Mouse (Mus musculus) hindbrain, embryonic 10.5 days (tissue): ENCODE measurements around the gene Pitpnc1. TPM values are rescaled to one million over a fixed set of nuclear protein-coding genes. Genes with fewer than 3 reads are reported as not detected.

Experiments used
- DNase-seq: peaks from one replicate; pipeline ENCODE4 v3.0.0-alpha.2; 2017; ENCODE audit warnings: low spot score
- H3K27ac ChIP-seq: fragments of 300-500 bp; sonication (generic); 2 replicates; pipeline ENCODE4 v1.5.1; 2016; ENCODE audit warnings: mild to moderate bottlenecking, moderate library complexity
- H3K27me3 ChIP-seq: fragments of 300-500 bp; sonication (generic); 2 replicates; pipeline ENCODE4 v1.6.1; 2016; ENCODE audit warnings: mild to moderate bottlenecking; ENCODE audit not compliant: poor library complexity, insufficient read depth, severe bottlenecking
- H3K36me3 ChIP-seq: fragments of 300-500 bp; sonication (generic); 2 replicates; pipeline ENCODE4 v1.6.1; 2016; ENCODE audit warnings: mild to moderate bottlenecking, moderate library complexity
- H3K4me1 ChIP-seq: fragments of 300-500 bp; sonication (generic); replicated peaks from 2 replicates; pipeline ENCODE4 v1.6.1; 2016; ENCODE audit warnings: mild to moderate bottlenecking
- H3K4me3 ChIP-seq: fragments of 300-500 bp; sonication (generic); 2 replicates; pipeline ENCODE4 v1.5.1; 2016; ENCODE audit warnings: mild to moderate bottlenecking, moderate library complexity
- H3K9me3 ChIP-seq: fragments of 300-500 bp; sonication (generic); 2 replicates; pipeline ENCODE4 v1.6.1; 2016; ENCODE audit warnings: mild to moderate bottlenecking, moderate library complexity
- WGBS: fragments of 180-500 bp; shearing (Covaris S2); methylation state at CpG from one replicate; pipeline ENCODE4 v1.1.7; 2016; 5-methylcytosine and 5-hydroxymethylcytosine counted together
- polyA plus RNA-seq: library from polyadenylated mRNA; unstranded; fragments of >200 nt; fragmentation: Nextera tagmentation; extraction: Ambion mirVana; gene quantifications from 2 replicates; pipeline ENCODE4 v1.2.1, GENCODE M21; 2016

Pitpnc1 gene
- polyA plus RNA-seq, 1 experiment from 2014 or later, result 21.9 TPM

DNA sequence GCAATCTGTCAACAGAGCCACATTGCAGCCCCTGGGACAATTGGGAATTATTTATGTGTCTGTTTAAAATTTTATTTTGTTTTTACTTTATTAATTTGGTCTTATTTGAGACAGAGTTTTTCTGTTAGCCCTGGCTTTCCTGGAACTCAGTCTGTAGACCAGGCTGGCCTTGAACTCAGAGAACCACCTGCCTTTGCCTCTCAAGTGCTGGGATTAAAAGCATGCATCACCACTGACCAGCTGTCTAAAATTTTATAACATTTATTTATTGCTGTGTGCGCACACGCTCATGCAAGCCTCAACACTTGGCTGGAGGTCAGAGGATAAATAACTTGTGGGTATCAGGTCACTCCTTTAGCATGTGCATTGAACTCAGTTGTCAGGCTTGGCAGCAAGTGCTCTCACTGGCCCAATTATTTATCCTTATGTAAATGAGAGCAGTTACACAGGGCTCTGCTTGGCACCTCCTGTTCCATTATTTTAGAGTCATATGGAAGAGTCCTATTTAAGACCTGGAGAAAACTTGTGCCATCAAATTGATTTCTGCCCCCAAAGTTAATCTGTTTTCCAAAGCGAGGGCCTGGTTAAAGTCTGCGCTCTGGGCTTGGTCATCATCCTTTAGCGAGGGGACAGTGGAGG is 237.1 kb downstream of the Pitpnc1 start:
- Histone ChIP-seq H3K27ac (no peak overlapping the region), H3K36me3 (peaks cover 26% of the 10 kb centered on the region), H3K4me1 (no peaks in the 10 kb centered on the region), H3K4me3 (no peak overlapping the region), H3K9me3 (0 out of 2 replicates have a peak, but pooled peaks cover 3% of the 10 kb centered on the region), H3K27me3 (no peaks in the 10 kb centered on the region)
- 89% methylated on average over 5 of the region's 5 CpGs for WGBS
- no peak for DNase-seq

DNA sequence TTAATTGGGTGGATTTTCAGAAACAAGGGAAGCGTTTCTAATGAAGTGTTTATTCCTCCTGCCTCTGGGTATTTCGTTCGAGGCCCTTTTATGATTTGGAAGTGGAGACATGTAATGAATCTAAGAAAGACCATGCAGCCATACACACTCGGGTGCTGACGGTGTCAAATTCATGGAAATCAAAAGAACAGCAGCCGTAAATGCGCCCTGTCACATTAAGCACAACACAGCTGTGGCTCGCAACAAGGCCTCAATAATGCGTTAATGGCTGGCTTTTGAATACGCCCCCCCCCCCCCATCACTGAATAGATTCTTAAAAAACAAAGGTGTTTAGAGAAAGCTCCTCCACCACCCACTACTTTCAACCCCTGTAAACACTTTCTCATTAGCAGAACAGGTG is 240.4 kb downstream of the Pitpnc1 start:
- H3K27me3 ChIP-seq, result no peaks in the 10 kb centered on the region
- no peak overlapping the region for H3K27ac ChIP-seq
- H3K36me3 ChIP-seq, result peaks cover 51% of the 10 kb centered on the region
- 0 out of 2 replicates have a peak, but pooled peaks cover 3% of the 10 kb centered on the region for H3K9me3 ChIP-seq
- no peak overlapping the region for H3K4me3 ChIP-seq
- WGBS, result 87% methylated on average over 10 of the region's 10 CpGs
- DNase-seq, result no peak
- no peaks in the 10 kb centered on the region for H3K4me1 ChIP-seq

DNA sequence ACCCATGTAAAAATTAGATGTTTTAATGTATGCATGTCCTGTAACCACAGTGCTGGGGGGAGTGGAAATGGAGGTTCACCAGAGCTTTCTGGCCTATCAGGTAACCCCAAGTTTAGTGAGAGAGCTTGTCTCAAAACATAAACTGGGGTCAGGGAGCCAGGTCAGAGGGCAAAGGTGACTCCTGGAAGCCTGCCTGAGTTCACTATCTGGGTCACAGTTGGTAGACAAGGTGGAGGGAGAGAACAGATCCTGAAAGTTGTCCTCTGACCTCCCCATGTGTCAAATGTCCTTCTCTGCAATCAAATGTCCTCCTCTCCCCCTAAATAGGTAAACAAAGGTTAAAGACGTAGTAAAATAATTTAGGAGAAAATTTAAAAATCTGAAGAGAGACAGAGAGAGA is 244.1 kb downstream of the Pitpnc1 start:
- H3K36me3 ChIP-seq, result peaks cover 35% of the 10 kb centered on the region
- H3K27ac ChIP-seq, result no peak overlapping the region
- 82% methylated on average over 1 of the region's 1 CpGs for WGBS

DNA sequence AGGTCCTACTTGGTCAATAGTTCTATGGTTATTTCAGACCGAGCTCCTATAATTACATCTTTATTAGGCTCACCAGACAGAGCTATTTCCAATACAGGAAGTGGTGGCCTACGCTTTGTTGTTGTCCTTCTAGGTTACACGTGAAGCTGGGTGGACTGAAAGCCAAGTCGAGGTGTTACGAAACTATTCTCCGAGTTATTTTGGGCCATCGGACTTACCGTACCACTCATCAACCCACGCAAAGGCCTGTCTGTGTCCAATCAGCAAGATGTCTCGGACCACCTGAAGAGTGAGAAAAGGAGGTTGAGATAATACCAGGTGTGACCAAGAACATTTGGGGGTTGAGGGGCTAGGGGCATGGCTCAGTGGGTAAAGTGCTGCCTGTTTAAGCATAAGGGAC is 244.5 kb downstream of the Pitpnc1 start:
- no peak overlapping the region for H3K4me3 ChIP-seq
- H3K27me3 ChIP-seq, result no peaks in the 10 kb centered on the region
- no peaks in the 10 kb centered on the region for H3K9me3 ChIP-seq
- WGBS, result 95% methylated on average over 10 of the region's 10 CpGs
- 0 out of 2 replicates have a peak, but pooled peaks cover 5% of the 10 kb centered on the region for H3K4me1 ChIP-seq
- H3K36me3 ChIP-seq, result peaks cover 33% of the 10 kb centered on the region
- no peak for DNase-seq
- H3K27ac ChIP-seq, result no peak overlapping the region

More for the DNA sequence above, 244.1 kb downstream of the Pitpnc1 start:
- no peaks in the 10 kb centered on the region for H3K27me3 ChIP-seq
- 0 out of 2 replicates have a peak, but pooled peaks cover 5% of the 10 kb centered on the region for H3K4me1 ChIP-seq
- H3K9me3 ChIP-seq, result 0 out of 2 replicates have a peak, but pooled peaks cover under 1% of the 10 kb centered on the region
- no peak for DNase-seq
- no peak overlapping the region for H3K4me3 ChIP-seq

DNA sequence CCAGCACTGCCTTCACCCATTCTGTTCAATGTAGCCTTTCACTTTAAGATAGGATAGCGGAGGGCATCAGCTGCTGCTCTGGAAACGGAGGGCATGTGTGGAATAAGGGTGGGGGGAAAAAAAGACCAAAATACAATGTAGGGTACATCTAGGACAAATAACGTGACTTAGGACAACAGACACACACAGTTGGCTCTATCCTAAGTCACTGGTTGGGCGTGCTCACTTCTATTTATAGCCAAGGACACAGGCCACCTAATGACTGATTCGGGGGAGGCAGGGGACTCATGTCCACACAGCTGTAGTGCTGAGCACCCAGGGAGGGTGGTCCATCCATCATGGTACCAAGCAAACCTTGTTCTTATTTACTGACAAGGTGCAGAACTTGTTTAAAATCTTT is 245.2 kb downstream of the Pitpnc1 start:
- Histone ChIP-seq H3K9me3 (no peaks in the 10 kb centered on the region), H3K4me1 (0 out of 2 replicates have a peak, but pooled peaks cover 5% of the 10 kb centered on the region), H3K4me3 (no peak overlapping the region), H3K36me3 (peaks cover 33% of the 10 kb centered on the region), H3K27me3 (no peaks in the 10 kb centered on the region), H3K27ac (no peak overlapping the region)
- no peak for DNase-seq
- 86% methylated on average over 5 of the region's 5 CpGs for WGBS

DNA sequence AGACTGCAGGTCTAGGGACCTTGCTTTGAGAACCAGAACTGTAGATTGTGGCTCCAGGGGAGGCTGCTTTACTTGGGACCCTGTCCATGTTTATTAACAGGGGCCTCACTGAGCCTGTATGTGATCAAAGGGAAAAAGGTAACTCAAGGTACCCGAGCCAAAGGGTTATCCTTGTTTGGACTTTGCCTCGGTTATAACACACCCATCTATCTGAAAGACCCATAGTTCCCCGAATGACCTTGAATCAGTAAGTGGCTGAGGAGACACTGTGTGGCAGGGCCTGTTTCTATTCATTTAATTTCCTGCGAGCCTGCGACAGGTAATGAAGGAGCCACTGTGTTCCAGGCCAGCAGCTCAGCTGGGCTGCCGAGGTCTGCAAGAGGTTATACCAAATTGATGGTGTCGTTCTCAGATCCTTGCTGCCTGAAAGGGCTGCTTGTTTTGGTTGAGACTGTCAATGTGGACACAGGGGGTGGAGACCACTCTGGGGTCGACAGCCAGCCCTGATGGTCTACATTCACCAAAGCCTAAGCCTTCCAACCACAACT is 246.8 kb downstream of the Pitpnc1 start:
- H3K36me3 ChIP-seq, result peaks cover 30% of the 10 kb centered on the region
- no peak overlapping the region for H3K27ac ChIP-seq
- no peaks in the 10 kb centered on the region for H3K9me3 ChIP-seq
- 0 out of 2 replicates have a peak, but pooled peaks cover 5% of the 10 kb centered on the region for H3K4me1 ChIP-seq
- no peak overlapping the region for H3K4me3 ChIP-seq
- DNase-seq, result no peak
- WGBS, result 73% methylated on average over 8 of the region's 8 CpGs
- no peaks in the 10 kb centered on the region for H3K27me3 ChIP-seq

DNA sequence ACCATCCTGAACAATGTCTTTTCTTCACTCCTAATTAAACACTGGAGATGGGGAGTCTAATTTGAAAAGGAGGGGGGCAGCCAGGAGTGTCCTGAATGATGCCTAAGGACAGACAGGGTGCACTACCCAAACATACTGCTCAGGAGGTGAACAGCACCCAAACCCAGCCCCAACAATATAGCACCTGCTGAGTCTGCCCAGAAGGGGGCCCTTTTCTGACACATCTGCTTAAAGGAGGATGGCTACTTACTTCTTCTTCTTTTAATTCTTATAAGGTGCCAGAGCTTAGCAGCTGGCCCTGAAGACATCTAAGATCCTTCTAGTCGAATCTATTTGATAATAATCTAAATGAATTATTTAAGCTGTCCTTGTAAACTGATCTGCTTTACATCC is 247.3 kb downstream of the Pitpnc1 start:
- H3K27ac ChIP-seq, result no peak overlapping the region
- H3K4me3 ChIP-seq, result no peak overlapping the region
- WGBS, result 70% methylated on average over 1 of the region's 1 CpGs
- DNase-seq, result no peak
- peaks cover 24% of the 10 kb centered on the region for H3K36me3 ChIP-seq
- 0 out of 2 replicates have a peak, but pooled peaks cover 5% of the 10 kb centered on the region for H3K4me1 ChIP-seq
- no peaks in the 10 kb centered on the region for H3K9me3 ChIP-seq
- no peaks in the 10 kb centered on the region for H3K27me3 ChIP-seq

DNA sequence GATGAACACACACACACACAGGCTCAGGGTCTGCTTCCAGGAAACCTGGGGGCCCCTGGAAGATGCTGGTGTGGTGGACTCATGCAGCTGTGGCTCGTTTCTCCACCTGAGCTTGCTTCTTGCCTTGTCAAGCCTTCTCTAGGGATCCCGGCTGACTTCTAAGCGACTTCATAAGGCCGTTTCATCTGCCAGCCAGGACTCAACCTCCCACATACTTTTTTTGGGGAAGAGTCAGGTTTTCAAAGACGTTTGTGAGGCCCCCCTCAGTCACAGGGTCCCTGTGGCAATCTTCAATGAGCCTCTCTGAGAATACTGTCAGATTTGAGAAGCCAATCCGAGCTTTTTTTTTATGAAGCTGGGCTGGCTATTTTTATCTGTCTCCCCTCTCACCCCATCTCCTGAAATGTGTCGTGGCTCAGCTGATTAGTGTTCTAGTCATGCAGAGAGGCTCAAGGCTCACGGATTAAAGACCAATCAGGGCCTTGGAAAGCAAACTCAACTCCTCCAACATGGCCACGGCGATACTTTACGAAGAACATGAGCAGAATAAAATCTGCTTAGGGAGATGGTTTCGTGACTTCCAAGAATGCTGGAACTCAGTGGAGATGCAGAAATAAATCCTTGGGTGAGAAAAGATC is 247.8 kb downstream of the Pitpnc1 start:
- Histone ChIP-seq H3K4me1 (0 out of 2 replicates have a peak, but pooled peaks cover 5% of the 10 kb centered on the region), H3K27ac (no peak overlapping the region), H3K9me3 (no peaks in the 10 kb centered on the region), H3K4me3 (no peak overlapping the region), H3K36me3 (peaks cover 19% of the 10 kb centered on the region), H3K27me3 (no peaks in the 10 kb centered on the region)
- DNase-seq, result no peak
- WGBS, result 80% methylated on average over 12 of the region's 12 CpGs

DNA sequence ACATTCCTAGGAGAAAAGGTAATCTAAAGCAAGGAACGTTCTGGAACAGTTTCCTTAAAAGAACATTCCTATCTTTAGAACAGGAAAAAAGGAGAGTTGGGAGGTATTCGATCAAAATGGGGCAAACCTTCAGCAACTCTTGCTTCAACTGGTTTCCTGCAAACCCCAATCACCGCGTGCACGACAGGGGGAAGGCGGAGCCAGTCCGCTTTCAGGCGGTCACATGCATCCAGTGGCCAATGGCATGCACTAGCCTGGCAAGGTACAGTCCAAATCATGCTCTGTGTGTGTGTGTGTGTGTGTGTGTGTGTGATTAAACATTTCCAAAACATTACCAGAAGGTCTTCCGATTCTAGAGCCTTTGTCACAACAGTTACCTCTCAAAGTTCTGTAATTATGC is 255.4 kb downstream of the Pitpnc1 start:
- no peaks in the 10 kb centered on the region for H3K27me3 ChIP-seq
- no peaks in the 10 kb centered on the region for H3K9me3 ChIP-seq
- WGBS, result 87% methylated on average over 9 of the region's 9 CpGs
- no peak overlapping the region for H3K27ac ChIP-seq
- 0 out of 2 replicates have a peak, but pooled peaks cover 7% of the 10 kb centered on the region for H3K4me1 ChIP-seq
- DNase-seq, result no peak
- peaks cover 21% of the 10 kb centered on the region for H3K36me3 ChIP-seq
- H3K4me3 ChIP-seq, result no peak overlapping the region

DNA sequence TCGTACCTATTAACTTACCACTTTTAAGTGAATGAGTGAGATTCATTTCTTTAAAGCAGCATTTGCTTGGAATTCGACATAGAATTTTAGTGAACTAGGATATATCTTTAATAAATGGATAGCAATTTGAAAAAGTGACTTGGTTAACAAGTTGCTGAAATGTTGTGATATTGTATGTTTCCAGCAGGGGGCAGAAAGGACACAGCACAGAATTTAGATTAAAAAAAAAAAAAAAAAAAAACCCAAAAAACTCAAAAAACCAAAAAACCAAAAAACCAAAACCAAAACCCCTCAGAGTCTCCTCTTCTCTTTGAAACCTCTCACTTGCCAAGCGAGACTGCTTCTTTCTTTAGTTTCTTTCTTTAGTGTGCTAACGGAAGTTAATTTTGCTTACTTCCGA is 256.8 kb downstream of the Pitpnc1 start:
- 83% methylated on average over 5 of the region's 5 CpGs for WGBS
- Histone ChIP-seq H3K4me1 (0 out of 2 replicates have a peak, but pooled peaks cover 7% of the 10 kb centered on the region), H3K9me3 (no peaks in the 10 kb centered on the region), H3K27ac (no peak overlapping the region), H3K4me3 (no peak overlapping the region), H3K27me3 (no peaks in the 10 kb centered on the region), H3K36me3 (peaks cover 21% of the 10 kb centered on the region)
- DNase-seq, result no peak

DNA sequence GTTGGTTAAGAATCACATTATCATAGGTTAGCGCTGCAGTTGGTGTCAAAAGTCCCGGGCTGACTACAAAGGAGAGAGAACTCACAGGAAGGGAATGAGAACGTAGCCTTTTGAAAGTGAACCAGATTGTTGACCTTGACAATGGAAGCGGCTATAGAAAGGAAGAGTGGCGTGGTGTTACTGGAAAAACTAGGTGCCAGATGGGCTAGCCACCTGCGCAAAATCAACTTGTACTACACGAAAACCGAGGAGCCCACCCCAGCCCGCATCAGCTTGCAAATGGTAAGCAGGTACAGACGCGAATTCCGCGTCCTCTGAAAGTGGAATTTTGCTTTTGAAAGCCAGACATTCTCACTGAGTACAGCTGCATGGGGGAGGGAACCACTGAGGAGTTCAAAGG is 260.7 kb downstream of the Pitpnc1 start:
- Histone ChIP-seq H3K4me3 (no peak overlapping the region), H3K4me1 (0 out of 2 replicates have a peak, but pooled peaks cover 7% of the 10 kb centered on the region), H3K36me3 (0 out of 2 replicates have a peak, but pooled peaks cover 6% of the 10 kb centered on the region), H3K9me3 (no peaks in the 10 kb centered on the region), H3K27me3 (no peaks in the 10 kb centered on the region), H3K27ac (no peak overlapping the region)
- WGBS, result 89% methylated on average over 13 of the region's 13 CpGs
- no peak for DNase-seq

DNA sequence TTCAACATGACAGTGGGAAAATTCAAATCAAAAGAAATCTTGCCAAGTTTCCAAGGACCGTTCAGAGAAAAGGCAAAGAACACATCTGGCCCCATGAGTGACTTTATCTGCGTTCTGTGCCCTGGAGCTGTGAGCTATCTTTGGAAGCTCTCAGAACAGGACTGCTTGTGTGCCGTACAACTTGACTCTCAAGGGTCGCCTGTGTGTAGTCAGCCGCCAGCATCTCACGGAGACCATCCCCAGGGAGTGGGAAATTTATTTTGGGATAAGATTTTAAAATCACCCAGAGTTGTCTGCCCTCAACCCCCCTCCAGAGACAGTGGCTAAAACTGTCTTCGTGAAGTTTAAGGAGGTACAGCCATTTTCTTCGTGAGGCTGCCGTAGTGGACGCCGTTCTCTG is 268.7 kb downstream of the Pitpnc1 start:
- no peaks in the 10 kb centered on the region for H3K27me3 ChIP-seq
- WGBS, result 89% methylated on average over 11 of the region's 11 CpGs
- H3K4me1 ChIP-seq, result no peaks in the 10 kb centered on the region
- DNase-seq, result no peak
- H3K36me3 ChIP-seq, result no peaks in the 10 kb centered on the region
- no peak overlapping the region for H3K4me3 ChIP-seq
- H3K27ac ChIP-seq, result no peak overlapping the region
- no peaks in the 10 kb centered on the region for H3K9me3 ChIP-seq

DNA sequence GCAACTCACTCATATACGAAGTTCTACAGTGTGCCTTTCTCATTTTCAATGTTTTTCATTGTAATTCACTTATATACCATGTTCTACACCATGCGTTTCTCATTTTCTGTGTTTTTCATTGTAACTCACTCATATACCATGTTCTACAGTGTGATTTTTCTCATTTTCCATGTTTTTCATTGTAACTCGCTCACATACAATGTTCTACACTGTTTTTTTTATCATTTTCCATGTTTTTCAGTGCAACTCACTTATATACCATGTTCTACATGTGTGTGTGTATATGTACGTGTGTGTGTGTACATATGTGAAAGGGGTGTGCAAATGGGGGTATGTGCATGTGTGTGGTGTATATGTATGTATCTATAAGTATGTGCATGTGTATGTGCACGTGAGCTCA is 271.2 kb downstream of the Pitpnc1 start:
- 77% methylated on average over 5 of the region's 5 CpGs for WGBS
- H3K4me3 ChIP-seq, result no peak overlapping the region
- no peaks in the 10 kb centered on the region for H3K36me3 ChIP-seq
- DNase-seq, result no peak
- H3K4me1 ChIP-seq, result no peaks in the 10 kb centered on the region
- no peaks in the 10 kb centered on the region for H3K27me3 ChIP-seq
- H3K27ac ChIP-seq, result no peak overlapping the region
- H3K9me3 ChIP-seq, result no peaks in the 10 kb centered on the region
